ENCODE assay signal across 7 mouse cellular contexts in the genomic region with DNA sequence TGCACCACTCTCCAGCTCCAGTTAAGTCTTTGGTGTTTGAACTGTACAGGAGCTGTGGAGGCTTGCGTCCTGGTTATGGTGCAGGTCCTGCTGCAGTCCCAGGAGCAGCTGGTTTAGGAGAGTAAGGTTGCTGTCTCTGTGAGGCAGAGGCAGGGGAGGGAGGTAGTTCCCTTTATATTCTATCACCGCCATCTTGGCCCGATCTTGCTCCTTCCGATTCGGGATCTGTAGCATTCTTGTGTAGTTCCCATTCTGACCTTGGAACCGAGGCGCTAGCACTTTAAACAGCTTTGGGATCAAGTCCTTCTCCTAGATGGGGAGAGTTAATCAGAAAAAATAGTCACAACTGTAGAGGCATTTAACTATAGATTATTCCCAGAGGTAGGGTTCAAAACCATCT. TPM values are rescaled to one million over a fixed set of nuclear protein-coding genes. Genes with fewer than 3 reads are reported as not detected.
DNase-seq lines count a peak whose midpoint lies in the region; ATAC-seq and TF ChIP-seq lines count a peak whose summit lies in the region.

No protein-coding gene starts in this region.

- DNase-seq in lung, embryonic 14.5 days = no peak
- no peak for DNase-seq in lung, postnatal 10 days
- DNase-seq in embryo, embryonic 10 days (ENCODE audit: low spot score) = no peak
- no peak for DNase-seq in frontal cortex, adult 2 months (ENCODE audit: extremely low spot score in 1 of 2, low spot score in 1 of 2)

- peak overlapping the region; percentile 85 for H3K4me2 ChIP-seq in lung, embryonic 14.5 days
- H3K4me2 ChIP-seq in embryonic facial prominence, embryonic 13.5 days = peak overlapping the region; percentile 76
- peak overlapping the region; percentile 49 for H3K4me2 ChIP-seq in intestine, embryonic 16.5 days (ENCODE audit: low read depth, low read length)

- H3K36me3 ChIP-seq in lung, embryonic 14.5 days (ENCODE audit: insufficient read depth) = peaks cover 23% of the 10 kb centered on the region
- H3K36me3 ChIP-seq in embryonic facial prominence, embryonic 13.5 days = peaks cover 27% of the 10 kb centered on the region
- peaks cover 8% of the 10 kb centered on the region; the same call in 1 of the 2 replicates for H3K36me3 ChIP-seq in intestine, embryonic 16.5 days (ENCODE audit: control insufficient read depth, insufficient read depth, low read length)

- no peaks in the 10 kb centered on the region for H3K9me3 ChIP-seq in lung, embryonic 14.5 days (ENCODE audit: low read depth, low read length)
- H3K9me3 ChIP-seq in embryonic facial prominence, embryonic 13.5 days = no peaks in the 10 kb centered on the region
- no peaks in the 10 kb centered on the region for H3K9me3 ChIP-seq in intestine, embryonic 16.5 days (ENCODE audit: control insufficient read depth, low read length)

- H3K4me3 ChIP-seq in lung, embryonic 14.5 days (ENCODE audit: low read depth, low read length) = peak overlapping the region; percentile 88
- peak overlapping the region; percentile 86 for H3K4me3 ChIP-seq in embryonic facial prominence, embryonic 13.5 days
- peak overlapping the region; percentile 95 for H3K4me3 ChIP-seq in intestine, embryonic 16.5 days (ENCODE audit: low read length)
- H3K4me3 ChIP-seq in olfactory bulb, adult 2 months (ENCODE audit: insufficient read depth, low read depth, low read length) = peak overlapping the region; percentile 19; the same call in 1 of the 2 replicates

- no peak for ATAC-seq in lung, embryonic 14.5 days (ENCODE audit: insufficient read depth)
- ATAC-seq in embryonic facial prominence, embryonic 13.5 days (ENCODE audit: insufficient number of reproducible peaks, insufficient read depth, low FRiP score, low TSS enrichment, low read depth) = no peak
- ATAC-seq in intestine, embryonic 16.5 days = no peak

- TF ChIP-seq POLR2A in olfactory bulb, adult 2 months (IDR thresholded peaks at IDR 0.05; ENCODE audit: insufficient read depth, low read depth, low read length) = no peak

- peaks cover 6% of the 10 kb centered on the region for H3K4me1 ChIP-seq in lung, embryonic 14.5 days (ENCODE audit: insufficient read depth)
- H3K4me1 ChIP-seq in embryonic facial prominence, embryonic 13.5 days = peaks cover 8% of the 10 kb centered on the region
- H3K4me1 ChIP-seq in intestine, embryonic 16.5 days (ENCODE audit: control insufficient read depth, insufficient read depth, low read length) = peaks cover 6% of the 10 kb centered on the region; the same call in 1 of the 2 replicates
- H3K4me1 ChIP-seq in olfactory bulb, adult 2 months (ENCODE audit: control insufficient read depth, insufficient read depth, low read length) = peaks cover 4% of the 10 kb centered on the region

- H3K27me3 ChIP-seq in lung, embryonic 14.5 days (ENCODE audit: insufficient read depth, low read length) = no peaks in the 10 kb centered on the region
- H3K27me3 ChIP-seq in embryonic facial prominence, embryonic 13.5 days = no peaks in the 10 kb centered on the region
- no peaks in the 10 kb centered on the region for H3K27me3 ChIP-seq in intestine, embryonic 16.5 days (replicated peaks; ENCODE audit: control insufficient read depth, insufficient read depth, low read length)

- peak overlapping the region; percentile 87; the same call in 1 of the 2 replicates for H3K27ac ChIP-seq in lung, embryonic 14.5 days (ENCODE audit: low read depth)
- peak overlapping the region; percentile 94; the same call in 1 of the 2 replicates for H3K27ac ChIP-seq in embryonic facial prominence, embryonic 13.5 days
- no peak overlapping the region for H3K27ac ChIP-seq in intestine, embryonic 16.5 days (ENCODE audit: low read length)
- no peak overlapping the region for H3K27ac ChIP-seq in olfactory bulb, adult 2 months (ENCODE audit: insufficient read depth, low read depth, low read length)

- H3K9ac ChIP-seq in lung, embryonic 14.5 days = peak overlapping the region; percentile 95
- H3K9ac ChIP-seq in embryonic facial prominence, embryonic 13.5 days = peak overlapping the region; percentile 98
- peak overlapping the region; percentile 98 for H3K9ac ChIP-seq in intestine, embryonic 16.5 days (ENCODE audit: low read depth, low read length)

- 66% methylated on average over 7 of the region's 7 CpGs for WGBS in lung, embryonic 14.5 days
- 84% methylated on average over 7 of the region's 7 CpGs for WGBS in embryonic facial prominence, embryonic 13.5 days
- WGBS in intestine, embryonic 16.5 days = 76% methylated on average over 7 of the region's 7 CpGs
- 72% methylated on average over 7 of the region's 7 CpGs for whole genome bisulfite sequencing in olfactory bulb, adult 2 months

- TF ChIP-seq CTCF in lung, embryonic 14.5 days (IDR thresholded peaks at IDR 0.05; ENCODE audit: low read depth) = no peak
- no peak for TF ChIP-seq CTCF in olfactory bulb, adult 2 months (IDR thresholded peaks at IDR 0.05; ENCODE audit: insufficient read depth, low read depth, low read length)

RNA-seq across cellular contexts. Expression of a gene that starts 1.1 kb away (rescaled TPM):
- 384 and 388 TPM in 2 replicates for polyA plus RNA-seq in lung, embryonic 14.5 days (2014; fragmentation: Nextera tagmentation; extraction: Ambion mirVana)
- polyA plus RNA-seq in embryonic facial prominence, embryonic 13.5 days (2015; fragmentation: Nextera tagmentation; extraction: Ambion mirVana) = 321 and 381 TPM in 2 replicates
- 373 and 394 TPM in 2 replicates for polyA plus RNA-seq in intestine, embryonic 16.5 days (2015; fragmentation: Nextera tagmentation; extraction: Ambion mirVana)
- not detected in 2 replicates for polyA plus RNA-seq in olfactory bulb, adult 2 months (2012; ENCODE audit: insufficient read depth, insufficient read length, low replicate concordance, missing spikeins)
- polyA plus RNA-seq in frontal cortex, adult 2 months (2012; rRNA removed) = 138 and 139 TPM in 2 replicates

RNA-seq across cellular contexts. Expression of a gene that starts 22.4 kb away (rescaled TPM):
- polyA plus RNA-seq in lung, embryonic 14.5 days (2014; fragmentation: Nextera tagmentation; extraction: Ambion mirVana) = 17.7 and 20.7 TPM in 2 replicates
- 21.0 and 21.5 TPM in 2 replicates for polyA plus RNA-seq in embryonic facial prominence, embryonic 13.5 days (2015; fragmentation: Nextera tagmentation; extraction: Ambion mirVana)
- polyA plus RNA-seq in intestine, embryonic 16.5 days (2015; fragmentation: Nextera tagmentation; extraction: Ambion mirVana) = 4.9 and 5.2 TPM in 2 replicates
- not detected in 2 replicates for polyA plus RNA-seq in olfactory bulb, adult 2 months (2012; ENCODE audit: insufficient read depth, insufficient read length, low replicate concordance, missing spikeins)
- polyA plus RNA-seq in frontal cortex, adult 2 months (2012; rRNA removed) = 10.5 and 10.6 TPM in 2 replicates

RNA-seq across cellular contexts. Expression of a gene that starts 57.8 kb away (rescaled TPM):
- polyA plus RNA-seq in lung, embryonic 14.5 days (2014; fragmentation: Nextera tagmentation; extraction: Ambion mirVana) = 73.7 and 78.2 TPM in 2 replicates
- polyA plus RNA-seq in embryonic facial prominence, embryonic 13.5 days (2015; fragmentation: Nextera tagmentation; extraction: Ambion mirVana) = 44.0 and 45.8 TPM in 2 replicates
- polyA plus RNA-seq in intestine, embryonic 16.5 days (2015; fragmentation: Nextera tagmentation; extraction: Ambion mirVana) = 152 and 191 TPM in 2 replicates
- 125 TPM in 1 of 2 replicates, not detected in the other for polyA plus RNA-seq in olfactory bulb, adult 2 months (2012; ENCODE audit: insufficient read depth, insufficient read length, low replicate concordance, missing spikeins)
- polyA plus RNA-seq in frontal cortex, adult 2 months (2012; rRNA removed) = 97.5 and 98.8 TPM in 2 replicates

Comparison
In these comparisons a context has a peak if more than half of its experiments do, and no peak if none do; other contexts are left out.
1. H3K27ac ChIP-seq: peak in lung, embryonic 14.5 days (single experiment) and embryonic facial prominence, embryonic 13.5 days (single experiment); none in intestine, embryonic 16.5 days (single experiment) and olfactory bulb, adult 2 months (single experiment).
2. H3K4me3 ChIP-seq: peak in every context shown above with its lines; median percentile 95 in intestine, embryonic 16.5 days; 88 in lung, embryonic 14.5 days; 86 in embryonic facial prominence, embryonic 13.5 days; 19 in olfactory bulb, adult 2 months.
3. Peak in every context shown above with its lines, with median percentiles within 50 percentile points of each other: H3K4me2 ChIP-seq and H3K9ac ChIP-seq.